Mouse (Mus musculus): Measurements from ENCODE around the gene Paqr5.

Paqr5 gene

DNA sequence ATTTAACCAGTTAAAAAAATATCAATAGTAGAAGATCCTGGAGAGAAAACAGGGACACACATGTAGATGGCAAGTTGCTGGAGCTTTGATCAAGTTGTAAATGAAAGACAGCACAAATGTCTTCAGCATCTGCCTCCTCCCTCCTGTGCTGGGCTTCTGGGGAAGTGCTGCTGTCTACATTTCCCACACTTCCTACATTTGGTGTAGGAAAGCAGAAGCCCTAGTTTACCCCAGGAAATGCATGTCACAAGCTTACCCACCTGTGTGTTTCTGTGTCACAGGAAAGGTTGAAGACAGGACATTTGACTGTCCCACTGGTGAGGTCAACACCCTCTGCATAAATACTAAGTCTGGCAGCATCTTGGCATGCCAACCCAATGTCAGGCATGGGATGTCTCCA lies 71.9 kb downstream of the Paqr5 start:
- no peak for DNase-seq (ENCODE audit: low read depth)

DNA sequence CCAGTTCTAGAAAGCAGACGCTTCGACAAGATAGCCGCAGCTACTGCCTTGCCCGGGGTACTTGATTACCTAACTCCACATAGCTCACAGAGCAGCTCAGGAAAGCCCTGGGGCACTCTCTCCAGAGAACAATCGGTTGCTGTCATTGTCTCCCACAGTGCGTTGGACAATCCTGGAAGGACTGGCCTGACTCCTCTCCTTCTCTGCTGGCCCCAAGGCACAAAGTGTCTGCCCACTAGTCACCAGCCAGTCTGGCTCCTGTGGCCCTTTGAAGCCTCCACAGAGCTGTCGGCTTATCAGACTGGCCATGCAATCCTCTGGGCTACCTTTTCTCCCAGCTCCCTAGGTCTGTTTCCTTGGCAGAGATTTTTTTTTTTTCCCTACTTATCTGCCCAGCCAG lies 74.4 kb downstream of the Paqr5 start:
- DNase-seq (ENCODE audit: low read depth), result no peak

DNA sequence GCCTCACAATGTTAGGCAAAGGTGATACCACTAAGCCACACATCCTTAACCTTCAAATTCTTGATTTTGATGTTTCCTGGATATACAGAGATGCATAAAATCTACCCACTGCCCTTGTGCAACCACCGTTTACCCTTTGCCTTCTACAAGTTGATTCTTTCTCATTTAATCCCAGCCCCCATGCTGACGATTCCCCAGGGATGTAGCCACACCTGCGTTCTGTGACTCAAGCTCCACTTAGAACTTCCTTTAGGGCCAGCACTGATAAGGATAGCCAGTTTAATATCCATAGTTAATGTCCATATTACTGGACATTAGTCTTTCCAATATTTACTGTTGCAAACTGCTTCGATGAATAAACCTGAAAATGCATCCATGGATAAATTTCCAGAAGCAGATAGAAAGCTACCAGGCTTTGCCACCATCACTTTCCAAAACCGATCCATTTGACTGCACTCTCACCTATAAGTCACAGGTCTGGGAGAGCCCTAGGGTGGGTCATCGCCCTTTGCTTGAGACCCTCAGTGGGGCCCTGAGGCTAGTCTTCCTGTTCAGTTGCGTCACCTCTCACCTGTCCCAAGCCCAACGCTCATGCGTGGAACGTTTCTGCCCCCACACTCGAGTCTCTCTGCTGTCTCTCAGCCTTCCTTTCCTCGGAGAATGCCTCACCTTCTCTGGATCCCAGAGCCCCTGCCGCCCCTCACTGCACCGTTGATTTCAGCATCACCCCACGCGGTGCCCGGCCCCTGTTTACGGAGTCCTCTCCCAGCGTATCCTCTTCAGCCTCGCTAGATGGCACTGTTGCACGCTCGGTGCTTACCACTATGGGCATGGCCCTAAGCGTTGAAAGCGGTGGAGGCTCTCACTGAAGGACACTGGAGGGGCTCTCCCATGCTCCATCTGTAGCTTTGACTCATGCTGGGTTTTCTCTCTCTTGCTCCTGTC lies 79.0 kb downstream of the Paqr5 start:
- peak; percentile 87 for DNase-seq (ENCODE audit: low read depth)

DNA sequence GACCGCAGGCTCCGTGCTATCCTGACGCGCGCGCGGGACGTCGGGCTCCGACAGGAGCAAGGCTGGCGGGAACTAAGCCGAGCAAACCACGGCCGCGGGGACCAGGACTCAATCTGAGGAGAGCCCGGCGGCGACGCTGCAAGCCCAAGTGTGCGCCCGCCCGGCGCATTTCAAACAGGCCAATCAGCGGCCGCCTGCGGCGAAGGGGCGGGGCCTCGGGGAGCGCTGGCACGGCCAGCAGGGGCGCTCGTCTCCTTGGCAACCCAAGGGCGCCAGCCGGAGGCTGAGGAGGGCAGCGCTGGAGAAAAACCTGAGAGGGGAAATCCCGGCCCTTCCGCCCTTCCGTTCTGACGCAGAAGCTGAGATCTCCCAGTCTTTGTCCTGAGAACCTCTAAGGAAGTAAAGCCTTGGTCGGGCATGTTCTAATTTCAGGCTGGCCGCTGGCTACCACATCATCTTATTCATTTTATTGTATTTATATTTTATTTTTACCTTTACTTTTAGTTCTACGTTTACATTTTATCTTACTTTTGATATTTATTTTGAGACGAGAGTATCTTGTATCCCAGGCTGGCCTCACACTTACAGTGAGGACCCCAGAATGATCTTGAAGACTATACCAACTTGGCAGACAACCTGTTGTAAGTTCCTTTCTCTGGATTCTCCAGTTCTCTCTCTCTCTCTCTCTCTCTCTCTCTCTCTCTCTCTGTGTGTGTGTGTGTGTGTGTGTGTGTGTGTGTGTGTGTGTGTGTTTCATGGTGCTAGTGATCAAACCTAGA lies 79.8 kb downstream of the Paqr5 start, which contains the start of gene Kif23:
Gene Kif23, minus strand, starts transcription at position 152 of the 779 bp plus-strand sequence.
- DNase-seq (ENCODE audit: low read depth), result peak; percentile 93

DNA sequence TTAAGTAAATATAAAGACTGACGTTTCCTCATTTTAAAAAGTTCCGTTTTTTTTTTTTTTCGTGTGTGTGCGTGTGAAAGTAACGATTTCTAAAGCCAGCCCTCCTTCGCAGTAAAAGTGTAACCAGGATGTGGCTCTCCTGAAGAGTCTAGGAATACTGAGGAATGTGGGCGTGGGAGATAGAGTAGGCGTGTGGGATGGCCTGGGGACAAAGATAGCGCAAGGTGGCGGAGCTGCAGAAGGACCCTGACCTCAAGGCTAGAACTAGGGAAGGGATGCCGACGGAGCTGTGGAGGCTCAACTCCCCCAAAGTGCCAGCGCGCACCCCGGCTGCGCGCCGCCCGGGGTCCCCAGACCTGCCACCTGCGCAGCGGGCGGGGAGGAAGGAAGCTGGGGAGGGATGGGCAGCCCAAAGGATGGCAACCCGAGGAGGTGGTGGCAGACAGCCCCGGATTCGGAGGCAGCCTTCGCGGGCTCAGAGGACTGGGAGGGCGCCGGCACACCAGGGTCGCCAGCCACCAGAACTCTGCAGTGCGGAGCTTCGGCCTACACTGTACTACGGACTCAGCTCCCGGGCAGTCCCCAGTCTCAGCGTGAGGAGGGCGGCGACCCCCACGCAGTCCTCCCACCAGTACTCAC lies 80.6 kb downstream of the Paqr5 start:
- DNase-seq (ENCODE audit: low read depth), result no peak

DNA sequence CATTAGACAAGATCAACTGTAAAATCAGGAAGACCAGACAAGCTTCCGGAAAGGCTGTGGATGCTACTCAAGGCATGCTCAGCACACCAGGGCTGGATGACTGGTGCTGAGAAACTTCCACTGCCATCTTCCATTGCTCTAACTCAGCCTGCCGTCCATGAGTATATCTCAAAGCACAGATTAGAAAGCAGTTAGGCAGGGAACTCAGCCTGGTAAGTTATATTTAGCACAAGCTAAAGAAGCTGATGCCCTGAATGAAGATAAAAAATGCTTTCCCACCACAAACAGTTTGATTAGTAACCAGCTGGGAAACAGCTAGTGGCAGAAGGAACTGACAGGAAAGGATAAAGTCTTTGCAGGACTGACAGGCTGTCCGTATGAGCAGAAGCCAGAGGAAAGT lies 85.6 kb downstream of the Paqr5 start:
- DNase-seq (ENCODE audit: low read depth), result no peak

DNA sequence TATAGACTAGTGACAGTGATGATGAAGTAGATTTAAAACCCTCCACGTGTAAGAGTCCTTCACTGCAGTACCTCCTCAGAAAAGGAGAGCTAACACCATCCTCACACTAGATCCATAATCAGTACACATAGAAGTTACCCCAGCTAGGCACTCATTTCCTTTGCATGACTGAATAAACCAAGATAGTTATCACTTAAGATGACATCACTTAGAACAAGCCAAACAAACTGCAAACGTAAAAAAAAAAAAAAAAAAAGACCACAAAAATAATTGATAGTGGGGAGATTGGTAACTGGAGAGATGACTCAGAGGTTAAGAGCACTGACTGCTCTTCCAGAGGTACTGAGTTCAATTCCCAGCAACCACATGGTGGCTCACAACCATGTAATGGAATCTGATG lies 93.3 kb downstream of the Paqr5 start:
- DNase-seq (ENCODE audit: low read depth), result no peak

DNA sequence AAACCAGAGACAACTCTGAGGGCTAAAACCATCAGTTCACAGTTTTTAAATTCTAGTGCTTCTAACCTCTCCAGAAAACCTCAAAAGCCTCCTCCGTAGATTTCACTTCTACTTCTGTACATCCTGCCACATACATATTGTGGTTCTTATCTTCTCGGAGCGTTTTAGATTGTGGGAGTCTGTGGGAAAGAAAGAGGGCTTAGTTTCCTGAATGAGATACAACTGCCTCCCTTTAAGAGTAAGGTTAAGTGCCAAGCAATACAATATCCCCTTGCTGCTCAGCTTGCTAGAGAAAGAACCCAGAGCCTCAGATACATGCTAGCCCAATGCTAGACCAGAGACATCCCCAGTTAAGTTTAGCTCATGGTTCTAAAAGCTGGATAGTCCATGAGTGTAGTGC lies 94.6 kb downstream of the Paqr5 start:
- no peak for DNase-seq (ENCODE audit: low read depth)

DNA sequence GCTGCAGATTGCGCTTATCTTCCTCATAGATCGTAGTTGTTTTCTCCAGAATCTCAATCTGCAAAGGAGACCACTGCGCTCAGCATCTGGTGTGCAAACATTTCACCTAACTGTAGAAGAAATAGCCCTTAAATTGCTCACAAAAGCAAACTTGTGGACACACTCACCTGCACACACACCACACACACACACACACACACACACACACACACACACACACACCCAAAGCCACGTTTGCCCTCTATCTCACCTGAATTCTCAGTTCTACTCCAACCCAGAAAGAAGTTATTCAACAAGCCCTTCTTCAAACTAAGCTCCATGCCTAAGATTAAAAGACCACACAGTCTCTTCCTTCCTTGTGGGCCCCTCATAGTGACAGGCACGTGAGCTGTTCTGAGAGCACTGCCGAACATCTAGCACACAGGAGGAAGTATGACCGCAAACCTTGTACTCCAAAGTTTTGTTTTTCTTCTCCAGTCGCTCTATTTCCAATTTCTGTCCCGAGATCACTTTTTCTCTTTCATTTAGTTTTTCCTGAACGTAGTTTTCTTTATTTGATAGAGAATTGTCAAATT lies 101.5 kb downstream of the Paqr5 start:
- DNase-seq (ENCODE audit: low read depth), result no peak

DNA sequence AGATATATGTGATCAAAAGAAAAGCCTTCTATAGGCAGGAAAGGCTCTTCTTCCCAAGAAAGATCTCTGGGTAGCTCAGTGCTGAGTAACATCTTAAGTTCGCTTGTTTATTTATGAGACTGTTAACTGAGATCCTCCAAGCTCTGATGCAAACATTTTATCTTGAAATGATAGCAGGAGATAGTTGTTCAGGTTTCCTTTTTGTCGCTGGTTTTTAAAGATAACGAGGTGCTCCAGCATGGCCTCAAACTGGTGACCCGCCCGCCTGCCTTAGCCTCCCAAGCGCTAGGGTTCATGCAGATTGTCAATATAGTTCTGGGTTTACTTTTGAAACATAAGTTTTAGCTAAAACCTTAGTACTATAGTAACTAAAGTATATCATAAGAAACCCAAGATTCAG lies 106.3 kb downstream of the Paqr5 start:
- DNase-seq (ENCODE audit: low read depth), result no peak

DNA sequence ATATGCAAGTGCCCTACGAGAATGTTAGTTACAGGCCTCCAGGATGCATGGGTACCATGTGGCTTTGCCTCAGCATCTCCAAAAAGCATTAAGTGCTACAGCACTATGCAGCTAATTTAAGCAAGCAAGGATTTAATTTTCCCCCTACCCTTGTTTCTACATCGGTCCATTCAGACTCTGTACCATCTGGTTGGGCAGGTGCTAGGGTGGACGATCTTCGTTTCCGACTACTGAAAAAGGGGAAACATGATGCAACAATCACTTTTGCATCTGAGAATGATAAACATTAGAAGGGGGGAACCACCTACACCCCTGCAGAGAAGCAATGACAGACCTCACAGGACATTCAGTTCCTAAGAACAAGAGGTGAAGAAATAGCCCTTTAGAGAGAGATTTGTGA lies 107.2 kb downstream of the Paqr5 start:
- DNase-seq (ENCODE audit: low read depth), result no peak

DNA sequence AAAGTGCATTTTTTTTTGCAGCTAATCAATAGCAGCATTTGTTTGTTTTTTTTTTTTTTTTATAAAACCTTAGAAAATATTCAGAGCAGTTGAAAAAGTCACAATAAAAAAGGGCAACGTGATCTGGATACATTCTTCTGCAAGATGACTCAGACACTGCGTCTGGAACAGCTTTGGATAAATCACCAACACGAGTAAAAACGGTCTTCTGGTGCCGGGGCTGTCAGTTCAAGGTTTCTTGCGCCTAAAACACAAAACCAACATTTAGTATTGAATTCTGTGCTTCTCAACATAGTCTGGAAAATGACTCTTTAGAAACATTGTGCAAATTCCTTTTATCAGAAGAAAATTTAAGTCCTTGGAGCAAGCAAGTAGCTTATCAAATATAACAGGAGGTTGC lies 109.2 kb downstream of the Paqr5 start:
- no peak for DNase-seq (ENCODE audit: low read depth)

DNA sequence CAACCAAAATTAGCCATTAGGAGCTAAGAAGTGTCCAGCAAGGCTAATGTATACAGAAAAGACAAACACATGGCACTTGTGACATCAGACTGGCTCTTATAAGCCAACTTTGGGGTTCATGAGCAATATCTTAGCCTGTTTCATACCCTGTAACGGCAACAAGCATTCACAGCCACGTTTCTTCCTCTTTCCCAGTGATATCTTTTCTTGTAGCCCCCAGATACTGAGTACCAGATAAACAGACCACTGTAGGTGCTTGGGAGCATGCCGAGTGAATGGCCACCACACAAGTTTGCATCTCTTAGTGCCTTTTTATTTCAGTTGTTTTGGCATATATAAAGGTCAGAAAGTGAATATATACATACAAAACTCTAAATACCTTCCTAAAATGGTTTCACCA lies 109.7 kb downstream of the Paqr5 start:
- no peak for DNase-seq (ENCODE audit: low read depth)

DNA sequence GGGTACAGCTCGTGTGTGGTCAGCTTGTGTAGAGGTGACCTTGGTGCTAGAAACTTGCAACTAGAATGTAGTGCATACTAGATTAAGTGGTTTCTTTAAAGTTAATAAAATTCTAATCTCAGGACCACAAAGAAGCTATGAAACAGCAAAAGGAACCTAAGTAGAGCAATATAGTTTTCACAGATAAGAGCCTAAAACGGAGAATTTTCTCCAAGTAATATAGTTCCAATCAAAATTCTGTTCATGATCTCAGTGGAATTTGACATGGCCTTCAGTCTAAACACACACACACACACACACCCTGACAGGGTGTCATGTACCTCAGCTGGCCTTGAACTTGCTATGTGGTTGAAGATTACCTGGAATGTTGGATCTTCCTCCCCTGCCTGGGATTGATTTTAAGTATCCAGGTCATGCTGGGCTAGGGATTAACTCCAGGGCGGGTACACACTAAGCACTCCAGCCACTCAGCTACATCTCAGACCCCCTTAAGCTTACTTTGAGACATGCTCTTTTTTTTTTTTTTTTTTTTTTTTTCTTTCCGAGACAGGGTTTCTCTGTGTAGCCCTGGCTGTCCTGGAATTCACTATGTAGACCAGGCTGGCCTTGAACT lies 111.2 kb downstream of the Paqr5 start:
- DNase-seq (ENCODE audit: low read depth), result no peak

DNA sequence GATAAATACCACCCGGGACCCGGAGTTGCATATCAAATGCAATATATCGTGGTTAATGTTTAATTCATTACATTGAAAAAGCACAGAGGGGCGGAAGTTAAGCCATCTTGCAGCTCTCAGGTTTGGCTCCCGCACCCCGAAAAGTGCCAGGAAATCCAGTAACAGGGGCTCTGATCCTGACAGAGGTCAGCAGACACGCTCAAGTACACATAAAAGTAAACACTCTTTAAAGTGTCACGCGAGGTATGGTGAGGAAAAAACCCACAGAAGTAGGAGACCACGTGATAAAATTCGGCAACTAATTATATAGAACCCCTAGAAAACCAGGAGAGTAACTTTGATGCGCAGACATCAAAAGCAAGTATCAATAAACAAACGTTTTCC lies 111.7 kb downstream of the Paqr5 start:
- no peak for DNase-seq (ENCODE audit: low read depth)

DNA sequence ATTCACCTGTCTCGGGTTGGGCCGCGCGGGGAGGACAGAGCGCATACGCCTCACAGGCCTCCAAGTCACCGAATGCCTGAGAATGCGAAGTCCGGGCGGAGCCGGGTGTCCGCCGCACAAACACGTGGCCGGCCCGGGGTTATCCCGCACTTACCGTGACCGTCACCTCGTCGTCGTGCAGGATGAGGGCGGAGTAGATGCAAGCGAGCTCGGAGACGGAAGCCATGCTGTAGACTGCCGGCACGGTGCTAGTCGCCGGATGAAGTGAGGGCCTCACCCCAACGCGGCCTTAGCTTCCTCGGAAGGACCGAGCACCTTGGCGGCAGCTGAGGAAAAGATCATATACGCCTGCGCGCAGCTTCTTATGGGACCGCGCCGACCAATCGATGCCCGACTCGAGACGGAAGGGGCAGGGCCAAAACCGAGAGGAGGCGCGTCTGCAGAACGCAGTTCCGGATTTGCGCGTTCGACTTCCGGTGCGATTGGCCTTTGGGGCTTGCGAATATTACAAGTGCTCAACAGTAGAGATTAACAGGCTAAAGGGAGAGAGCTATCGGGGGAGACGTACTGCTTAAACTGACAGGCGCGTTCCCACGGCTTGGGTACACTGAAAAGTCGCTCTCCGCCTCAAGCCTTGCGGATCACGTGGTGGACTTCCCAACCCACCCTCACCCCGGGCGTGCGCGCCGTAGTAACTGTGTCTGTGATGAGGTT lies 112.3 kb downstream of the Paqr5 start, which contains the start of gene Rplp1:
Gene Rplp1, minus strand, starts transcription at position 340 of the 714 bp plus-strand sequence.
- DNase-seq (ENCODE audit: low read depth), result peak; percentile 96

DNA sequence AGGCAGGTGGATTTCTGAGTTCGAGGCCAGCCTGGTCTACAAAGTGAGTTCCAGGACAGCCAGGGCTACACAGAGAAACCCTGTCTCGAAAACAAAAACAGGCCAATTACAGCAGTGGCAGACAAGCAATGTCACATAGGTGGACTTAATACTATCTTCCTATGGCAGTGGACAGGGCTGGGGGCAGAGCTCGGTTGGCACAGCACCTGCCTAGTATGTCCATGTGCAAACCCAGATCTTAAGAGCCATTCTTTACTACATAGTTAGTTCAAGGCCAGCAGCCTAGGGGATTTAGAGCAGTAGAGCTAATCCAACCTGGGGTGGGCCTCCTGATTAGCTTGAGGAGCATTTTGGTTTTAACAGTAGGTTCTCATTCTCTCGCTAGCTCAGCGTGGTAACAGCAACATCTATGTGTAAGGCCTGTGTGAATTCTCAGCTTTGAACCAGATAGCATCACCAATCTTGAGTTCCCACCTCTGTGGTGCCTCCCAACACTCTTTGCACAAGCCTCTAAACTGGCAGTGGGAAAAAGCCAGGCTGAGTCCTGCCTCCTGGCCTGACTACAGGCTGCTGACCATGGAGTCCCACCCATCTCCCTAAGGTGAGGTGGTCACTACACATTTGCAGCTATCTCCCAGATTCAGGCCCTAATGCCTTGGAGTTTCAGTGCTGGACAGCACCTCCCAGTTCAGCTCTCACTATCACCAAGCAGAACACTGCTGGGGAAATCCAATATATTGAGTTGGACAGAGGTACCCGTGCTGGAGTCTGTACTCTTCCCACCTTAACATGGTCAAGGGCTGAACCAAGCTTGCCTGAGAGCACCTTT lies 115.1 kb downstream of the Paqr5 start:
- DNase-seq (ENCODE audit: low read depth), result no peak

DNA sequence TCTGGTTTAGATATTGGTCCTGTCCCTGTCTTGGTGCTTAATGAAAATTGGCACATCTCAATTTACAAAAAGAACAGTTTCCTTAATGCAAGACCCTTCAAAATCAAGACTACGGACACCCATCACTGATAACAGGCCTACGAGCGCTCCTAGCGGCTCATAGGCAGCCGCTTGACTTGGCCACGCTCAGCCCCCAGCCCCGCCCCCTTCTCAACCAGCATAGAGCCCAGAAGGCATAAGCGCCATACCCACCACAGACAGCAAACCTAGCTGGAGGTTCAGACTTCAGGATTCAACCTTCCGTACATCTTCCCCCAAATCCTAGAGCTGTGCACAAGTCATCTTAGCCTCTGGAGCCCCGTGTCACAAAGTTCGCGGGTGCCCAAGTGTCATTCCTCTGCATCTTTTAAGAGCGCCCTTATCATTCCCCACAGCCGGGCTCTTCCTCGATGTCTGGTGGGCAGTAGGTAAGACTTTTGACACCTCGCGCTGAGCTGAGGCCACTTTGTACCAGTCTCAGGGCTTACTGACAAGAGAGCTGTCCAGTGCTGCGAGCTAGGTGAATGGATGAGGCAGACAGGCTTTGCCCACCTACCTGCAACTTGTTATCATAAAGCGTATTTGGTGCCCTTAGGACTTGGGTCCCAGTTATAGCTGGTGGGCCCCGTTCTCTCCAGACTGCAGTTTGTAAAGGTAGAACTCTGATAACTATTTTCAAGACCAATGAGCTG lies 116.0 kb downstream of the Paqr5 start:
- DNase-seq (ENCODE audit: low read depth), result no peak

DNA sequence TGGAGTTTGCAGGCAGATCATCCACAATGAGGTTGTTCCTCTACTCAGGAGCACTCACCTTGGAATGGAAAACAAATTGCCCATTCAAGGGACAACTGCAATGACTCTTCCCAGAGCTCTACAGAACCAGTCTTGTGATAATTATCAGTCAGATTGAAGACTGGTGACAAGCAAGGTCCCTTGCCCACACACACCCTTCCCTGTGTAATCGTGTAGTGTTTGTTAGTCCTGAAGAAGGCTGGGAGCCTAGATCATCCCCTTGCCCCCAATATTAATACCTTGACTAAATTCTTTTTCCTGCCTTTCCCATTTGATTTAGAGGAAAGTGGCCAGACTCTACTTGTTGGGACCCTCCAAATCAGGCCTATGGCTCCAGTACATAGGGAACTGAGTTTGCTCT lies 117.0 kb downstream of the Paqr5 start:
- DNase-seq (ENCODE audit: low read depth), result no peak

All from c-Kit-positive CD71-negative TER-119-negative erythroid progenitor cells, embryonic 14.5 days (primary cell).